Mouse (Mus musculus) 416B (cell line): ENCODE data around the gene Igsf21.

ENCODE experiments used
- DNase-seq: peaks from one replicate; pipeline ENCODE4 v3.0.0; 2011; ENCODE audit warnings: low read depth

The Igsf21 gene

GRCm38 (mm10) chr4:140235361-140236153, 11.0 kb downstream of the Igsf21 start:
- no peak for DNase-seq

DNA sequence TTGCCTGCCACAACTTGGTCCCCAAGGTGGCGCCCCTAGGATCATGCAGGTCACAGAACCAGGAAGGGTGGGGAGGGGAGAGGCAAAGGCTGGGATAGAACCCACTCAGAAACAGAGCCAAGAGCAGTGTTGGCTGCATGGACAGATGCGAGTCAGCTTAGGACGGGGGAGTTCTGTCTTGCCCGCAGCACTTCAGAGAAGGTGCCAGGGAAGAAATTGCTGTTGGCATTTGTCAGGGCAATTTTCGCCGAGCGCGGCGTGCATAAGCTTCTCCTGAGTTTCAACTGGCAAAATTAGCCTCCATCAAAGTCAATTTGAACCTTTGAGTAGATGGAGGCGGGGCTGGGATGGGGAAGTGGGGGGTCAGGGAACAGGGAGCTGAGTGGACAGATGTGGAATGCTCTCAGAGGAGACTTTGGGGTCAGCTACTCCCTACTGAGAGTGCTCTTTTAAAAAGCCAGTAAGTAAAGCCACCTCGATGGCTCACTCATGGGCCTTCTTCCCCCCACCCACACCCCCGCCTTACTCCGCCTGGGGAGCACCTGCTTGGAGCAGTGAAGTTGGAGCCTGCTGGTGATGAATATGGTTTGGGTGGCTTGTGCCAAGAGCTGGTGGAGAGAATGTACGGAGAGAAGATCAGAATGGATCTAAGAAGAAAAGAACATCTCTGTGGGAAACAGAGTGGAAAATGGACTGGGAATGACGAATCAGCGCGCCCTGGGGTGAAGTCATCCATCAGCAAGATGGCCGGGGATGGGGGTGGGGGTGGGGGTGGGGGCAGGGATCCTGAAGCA, 12.0 kb downstream of the Igsf21 start:
- DNase-seq = no peak

DNA sequence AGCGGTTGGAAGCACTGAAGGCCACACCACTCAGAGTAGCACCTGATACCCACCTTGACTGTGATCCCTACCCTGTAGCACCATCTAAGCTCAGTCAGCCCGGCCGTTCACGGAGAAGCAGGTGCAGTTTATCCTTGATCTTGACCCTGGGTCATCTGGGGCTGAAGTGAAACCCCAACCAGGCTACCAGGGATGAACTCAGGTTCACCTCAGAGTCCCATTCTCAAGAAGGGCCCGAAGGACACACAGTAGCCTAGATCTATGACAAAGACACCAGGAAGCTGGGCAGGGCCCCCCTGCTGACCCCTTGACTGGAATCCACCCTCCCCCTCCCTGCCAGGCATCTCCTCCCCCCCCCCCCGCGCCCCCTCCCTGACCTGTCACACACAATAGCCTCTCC, 18.7 kb downstream of the Igsf21 start:
- no peak for DNase-seq

DNA sequence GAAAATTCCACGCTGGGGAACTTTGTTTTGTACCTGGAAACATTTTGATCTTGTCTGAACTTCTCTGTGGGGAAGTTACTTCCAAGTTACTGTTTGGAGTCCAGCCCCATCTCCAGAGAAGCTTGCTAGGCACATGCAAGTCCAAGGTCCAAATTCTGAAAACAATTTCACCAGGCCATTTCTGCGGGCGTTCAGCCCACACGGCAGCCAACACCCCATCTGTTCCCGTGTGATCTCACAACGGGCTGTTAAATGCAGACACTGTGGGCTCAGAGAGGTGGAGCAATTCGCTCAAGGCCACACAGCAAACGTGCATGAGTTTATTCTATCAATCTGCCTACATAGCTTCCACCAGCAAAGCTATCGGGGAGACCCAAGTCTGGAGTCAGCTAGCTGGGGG, 21.4 kb downstream of the Igsf21 start:
- DNase-seq = no peak

DNA sequence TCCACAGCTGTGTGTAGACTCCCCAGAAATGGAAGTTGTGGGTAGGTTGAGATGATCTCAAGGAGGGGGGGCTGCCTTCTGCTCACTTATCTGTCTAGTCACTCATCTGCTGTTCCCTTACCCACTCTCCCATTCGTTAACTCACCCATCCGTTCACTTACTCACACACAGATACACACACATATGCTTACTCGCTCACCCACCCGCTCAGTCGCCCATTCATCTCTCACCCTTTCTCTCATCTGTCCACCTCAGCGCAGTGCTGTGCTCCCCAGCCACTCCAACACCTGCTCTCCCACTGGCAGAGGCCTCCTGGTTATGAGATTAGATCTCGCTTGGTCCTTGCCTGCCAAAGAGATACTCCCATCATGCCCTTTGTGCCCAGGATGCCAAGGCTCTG, 22.1 kb downstream of the Igsf21 start:
- DNase-seq = no peak

DNA sequence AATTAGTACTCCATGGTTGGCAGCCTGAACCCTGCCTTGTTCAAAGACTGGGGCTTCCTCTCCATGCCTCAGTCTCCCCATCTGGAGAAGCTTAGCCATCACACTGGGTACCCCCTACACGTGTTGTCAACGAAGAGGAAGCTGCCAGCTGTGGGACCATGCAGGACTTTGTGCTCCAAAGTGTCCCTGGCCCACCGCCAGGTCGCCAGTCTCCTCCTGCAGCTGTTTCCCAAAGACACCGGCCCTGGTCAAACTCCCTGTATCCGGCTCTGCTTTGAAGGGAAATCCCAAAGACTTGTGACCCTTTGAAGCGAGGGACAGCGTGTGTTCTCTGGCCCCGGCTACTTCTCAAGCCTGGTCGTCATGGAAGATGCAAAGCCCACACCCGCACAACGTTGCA, 23.5 kb downstream of the Igsf21 start:
- no peak for DNase-seq

DNA sequence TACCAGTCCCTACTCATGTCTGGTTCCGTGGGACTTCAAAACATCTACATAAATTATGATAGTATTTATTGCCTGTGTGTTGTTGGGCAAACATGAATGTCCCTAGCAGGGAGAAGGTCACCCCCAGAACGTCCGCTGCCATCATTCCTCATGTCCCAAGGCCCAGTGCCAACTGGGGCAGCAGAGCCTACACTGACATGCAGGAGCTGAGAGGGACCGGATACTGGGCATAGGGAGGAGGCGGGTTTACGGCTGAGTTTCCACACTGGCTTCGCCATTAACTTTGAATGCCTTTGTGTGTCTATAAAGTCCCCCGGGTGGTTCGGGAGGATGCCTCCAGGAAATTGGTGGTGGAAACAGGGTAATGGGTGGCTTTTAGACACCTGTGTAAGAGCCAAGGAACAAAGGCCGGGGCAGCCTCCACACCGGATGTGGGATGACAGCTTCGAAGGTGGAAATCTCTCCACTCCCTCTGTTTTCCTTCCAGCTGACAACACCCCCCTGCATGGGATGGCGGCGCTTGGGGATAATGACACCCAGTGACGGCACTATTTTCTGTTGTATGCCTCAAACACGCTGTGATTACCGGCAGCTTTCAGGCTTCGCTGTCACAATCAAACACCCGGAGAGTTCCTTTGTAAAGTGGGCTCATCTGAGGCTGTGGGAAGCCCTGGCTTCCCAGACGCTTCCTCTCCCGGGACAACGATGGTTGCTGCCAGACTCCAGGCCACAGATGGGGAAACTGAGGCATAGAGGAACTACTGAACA, 26.1 kb downstream of the Igsf21 start:
- no peak for DNase-seq

- DNase-seq = no peak
Observed at GRCm38 (mm10) chr4:140218853-140219852, 27.4 kb downstream of the Igsf21 start.

- DNase-seq = no peak
Observed at GRCm38 (mm10) chr4:140218384-140218783, 28.2 kb downstream of the Igsf21 start.

DNA sequence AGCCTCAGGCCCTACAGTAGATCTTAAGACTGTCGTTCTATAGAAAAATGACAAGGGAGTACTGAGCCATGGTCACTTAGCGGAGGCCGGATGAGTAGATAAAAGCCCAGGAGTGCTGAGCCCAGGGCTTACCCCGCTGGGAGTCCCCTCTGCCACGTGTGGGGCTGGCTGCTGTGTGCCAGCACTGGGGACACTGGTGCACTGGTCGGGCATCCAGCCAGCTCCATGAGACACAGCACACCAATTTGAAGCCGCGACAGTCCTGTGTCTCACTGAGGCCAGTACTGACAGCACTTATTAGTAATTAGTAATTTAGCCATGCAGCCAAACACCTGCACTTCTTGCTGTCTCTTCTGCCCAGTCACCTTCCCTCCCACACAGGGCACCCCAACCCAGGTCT, 28.6 kb downstream of the Igsf21 start:
- DNase-seq = no peak

DNA sequence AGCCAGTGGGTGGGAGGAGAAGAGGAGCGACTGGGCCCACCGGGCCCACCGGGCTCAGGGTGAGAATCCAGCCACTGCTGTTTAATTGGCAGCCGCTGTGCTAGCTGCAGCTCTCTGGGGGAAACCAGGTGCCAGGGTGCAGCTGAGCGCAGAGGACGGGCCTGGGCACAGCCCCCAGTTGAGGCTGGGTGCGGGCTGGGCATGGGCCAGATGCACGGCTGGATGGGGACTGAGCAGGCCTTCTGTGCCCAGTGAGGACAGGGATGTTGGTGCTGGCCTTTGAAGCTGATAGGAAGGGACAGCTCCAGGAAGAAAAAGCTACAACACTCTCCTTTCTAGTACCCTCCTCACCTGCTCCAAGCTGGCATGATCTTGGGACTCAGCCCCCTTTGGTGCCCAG, 30.5 kb downstream of the Igsf21 start:
- no peak for DNase-seq

DNA sequence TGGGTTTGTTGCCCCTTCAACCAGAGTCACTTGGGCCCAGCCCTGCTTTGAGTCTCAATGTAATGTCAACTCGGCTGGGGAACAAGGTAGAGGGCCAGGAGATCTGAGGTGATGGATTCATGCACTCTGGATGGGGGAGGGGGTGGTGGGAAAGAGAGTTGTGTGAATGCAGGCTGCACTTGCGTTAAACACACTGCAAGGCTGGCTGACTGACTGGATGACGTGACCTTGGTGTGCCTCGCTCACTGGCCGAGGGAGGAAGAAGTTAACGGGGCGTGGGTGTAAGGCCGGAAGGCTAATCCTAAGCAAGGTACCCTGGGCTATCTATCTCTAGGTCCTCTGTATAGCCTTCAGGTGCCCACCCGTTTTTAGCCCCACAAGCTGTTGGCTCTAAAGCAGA, 31.4 kb downstream of the Igsf21 start:
- DNase-seq = no peak

DNA sequence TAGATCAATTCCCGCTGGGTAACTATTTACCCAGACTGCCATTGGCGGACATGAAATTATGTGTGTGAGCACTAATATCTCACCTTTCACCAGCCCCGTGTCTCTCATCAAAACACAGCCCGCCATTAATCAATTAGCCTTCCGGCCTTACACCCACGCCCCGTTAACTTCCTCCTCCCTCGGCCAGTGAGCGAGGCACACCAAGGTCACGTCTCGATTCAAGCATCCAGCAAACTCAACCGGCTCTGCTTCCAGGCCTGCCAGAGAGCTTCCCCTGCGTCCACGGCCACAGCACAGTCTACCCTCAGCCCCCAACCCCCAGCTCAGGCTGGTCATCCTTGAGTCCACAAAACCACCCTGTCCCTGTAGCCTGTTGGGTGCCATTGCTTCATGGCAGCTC, 32.2 kb downstream of the Igsf21 start:
- no peak for DNase-seq

DNA sequence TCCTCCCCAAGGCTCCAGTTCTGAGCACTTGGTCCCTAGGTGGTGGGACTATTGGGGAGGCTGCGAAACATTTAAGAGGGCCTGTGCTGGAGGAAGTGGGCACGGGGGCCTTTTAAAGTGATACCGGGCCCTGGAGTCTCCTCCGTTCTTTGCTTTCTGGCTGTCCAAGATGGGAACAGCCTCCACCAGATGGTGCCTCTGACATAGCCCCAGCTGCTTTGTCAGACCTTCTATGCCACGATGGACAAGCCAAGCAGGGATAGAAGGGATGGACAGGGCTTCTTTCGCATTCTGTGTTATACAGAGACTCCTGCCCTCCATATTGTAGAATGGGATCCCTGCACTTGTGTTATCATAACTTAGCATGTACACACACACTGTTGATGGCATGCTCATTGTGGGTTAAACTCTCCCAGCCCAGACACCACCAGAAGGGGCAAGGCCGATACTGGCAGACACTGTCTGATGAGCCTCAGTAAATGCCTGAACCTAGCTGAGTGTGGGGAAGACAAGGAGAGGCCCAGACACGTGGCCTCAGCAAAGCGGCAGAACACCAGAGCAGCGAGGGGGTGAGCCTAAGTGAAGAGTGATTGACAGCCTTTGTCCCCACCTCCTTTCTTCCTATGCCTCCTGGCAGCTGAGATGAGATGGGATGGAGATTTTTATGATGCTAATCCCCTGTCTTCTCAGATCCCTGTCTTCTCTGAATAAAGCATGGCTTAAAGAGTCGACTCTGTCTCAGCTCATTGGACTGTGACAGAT, 36.3 kb downstream of the Igsf21 start:
- DNase-seq = no peak

DNA sequence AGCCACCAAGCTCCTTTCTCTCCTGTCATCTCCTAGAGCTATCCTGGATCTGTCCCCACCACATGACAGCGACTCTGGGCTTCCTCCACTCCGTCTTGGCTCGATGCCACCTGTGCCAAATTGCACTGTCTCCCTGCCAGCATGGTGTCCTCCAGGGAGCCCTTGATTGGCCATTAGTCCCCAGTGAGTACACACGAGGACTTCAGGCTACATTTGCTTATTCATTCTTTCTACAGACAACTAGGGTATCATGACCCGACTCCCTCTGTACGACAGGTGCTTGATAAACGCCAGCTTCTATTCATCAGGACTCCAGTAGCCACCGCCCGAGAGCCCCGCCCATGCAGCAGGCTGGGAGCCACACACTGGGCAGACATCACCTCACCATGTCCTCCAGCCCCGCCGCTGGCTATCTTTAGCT, 40.8 kb downstream of the Igsf21 start:
- DNase-seq = no peak

DNA sequence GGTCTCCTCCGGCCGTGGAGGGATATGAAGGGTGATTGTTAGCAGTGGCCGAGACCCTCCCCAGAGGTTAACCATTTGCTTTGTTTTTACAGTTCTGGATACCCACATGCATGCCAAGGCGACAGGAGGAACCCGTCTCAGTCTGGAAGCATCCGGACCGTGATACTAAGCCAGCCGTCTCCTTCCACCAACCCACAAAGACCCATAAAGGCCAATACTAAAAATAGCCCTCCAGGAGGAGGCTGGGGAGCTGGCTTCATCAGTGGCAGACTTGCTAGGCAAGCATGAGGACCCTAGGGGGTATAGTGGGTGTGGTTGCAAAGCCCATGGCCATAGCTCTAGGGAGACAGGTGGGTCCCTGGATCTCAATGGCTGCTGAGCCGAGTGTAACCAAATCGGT, 41.8 kb downstream of the Igsf21 start:
- DNase-seq = no peak

- DNase-seq = no peak
Observed at GRCm38 (mm10) chr4:140203696-140204272, 42.8 kb downstream of the Igsf21 start.

DNA sequence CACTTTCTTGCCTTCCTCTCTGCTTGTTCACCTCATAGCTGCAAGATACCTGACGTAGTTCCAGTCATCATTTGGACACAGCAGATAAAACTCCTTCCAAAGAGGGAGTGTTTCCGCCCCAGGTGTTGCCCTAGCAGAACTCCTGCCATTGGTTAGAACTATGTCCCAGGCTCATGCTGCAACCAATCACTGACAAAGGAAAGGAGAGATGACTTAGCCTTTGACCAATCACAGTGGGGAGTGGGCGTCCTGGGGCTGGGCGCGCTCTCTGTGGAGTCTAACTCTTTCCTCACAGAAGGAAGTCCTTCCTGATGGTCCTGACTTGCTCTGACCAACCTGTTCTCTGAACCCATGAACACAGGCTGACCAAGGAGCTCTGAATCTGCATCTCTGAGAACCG, 44.4 kb downstream of the Igsf21 start:
- no peak for DNase-seq

DNA sequence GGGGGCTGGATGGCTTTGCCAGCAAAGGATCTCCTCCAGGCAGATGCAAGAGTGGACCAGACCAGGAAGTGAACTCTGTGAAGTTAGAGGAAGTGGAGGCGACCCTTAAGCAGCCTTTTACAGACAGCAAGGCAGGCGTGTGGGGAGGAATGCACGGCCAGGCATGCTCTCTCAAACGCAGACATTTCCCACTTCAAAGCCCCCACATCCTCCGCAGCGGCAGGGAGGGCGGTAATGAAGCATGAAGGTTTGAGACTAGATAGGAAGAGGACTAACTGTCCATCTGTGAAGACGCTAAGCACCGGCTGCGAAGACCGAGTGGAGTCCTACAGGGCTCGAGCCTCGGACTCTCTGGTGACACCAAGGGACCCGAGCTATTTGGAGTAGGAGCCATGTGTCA, 46.3 kb downstream of the Igsf21 start:
- DNase-seq = no peak

DNA sequence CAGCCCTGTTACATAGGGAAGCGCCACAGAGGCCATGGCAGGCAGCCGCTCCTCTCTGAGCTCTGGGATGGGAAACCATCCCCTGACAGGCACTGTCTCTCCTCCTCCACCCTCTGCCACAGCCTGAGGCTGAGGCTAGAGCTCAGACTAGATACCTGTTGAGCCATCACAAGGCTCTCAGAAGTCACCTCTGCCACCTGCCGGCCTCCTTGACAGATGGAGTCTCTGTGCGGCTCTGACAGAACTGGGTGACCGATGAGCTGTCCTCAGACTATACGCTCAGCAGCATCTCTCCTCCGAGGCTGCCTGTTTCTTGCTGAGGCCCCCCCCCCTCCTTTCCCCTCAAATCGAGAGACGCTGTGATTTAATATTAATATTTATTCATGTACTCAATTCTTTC, 49.9 kb downstream of the Igsf21 start:
- DNase-seq = no peak
